Mouse (Mus musculus): Measurements from ENCODE around the gene Cracr2a. TPM values are rescaled to one million over a fixed set of nuclear protein-coding genes. Genes with fewer than 3 reads are reported as not detected.

Gene Cracr2a
- polyA plus RNA-seq, 1 experiment from 2014 or later: 0.99 TPM

DNA sequence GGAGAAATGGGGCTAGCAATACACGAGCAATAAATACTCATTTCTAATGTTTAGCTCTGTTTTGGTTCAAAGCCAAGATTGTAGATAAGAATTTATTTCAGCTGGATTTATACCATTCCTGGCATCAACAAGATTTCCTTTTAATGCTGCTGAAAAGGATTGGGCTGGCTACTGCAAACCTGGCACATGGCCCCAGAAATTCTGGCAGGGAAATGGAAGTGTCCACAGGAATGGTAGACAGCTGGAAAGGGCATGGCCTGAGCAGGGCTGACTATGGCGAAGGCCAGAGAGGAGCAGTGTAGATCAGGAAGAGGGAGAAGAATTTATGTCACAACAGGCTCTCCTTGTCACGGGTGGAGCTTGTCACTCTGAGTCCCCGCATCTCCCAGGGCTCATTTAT, 14.5 kb upstream of the Cracr2a start:
- 82% methylated on average over 4 of the region's 4 CpGs for WGBS
- H3K4me3 ChIP-seq (ENCODE audit: low read depth, low read length): no peak overlapping the region
- H3K36me3 ChIP-seq (ENCODE audit: control insufficient read depth, insufficient read depth, low read length): no peaks in the 10 kb centered on the region
- no peak overlapping the region for H3K4me2 ChIP-seq (ENCODE audit: low read depth, low read length, severe bottlenecking)
- DNase-seq (ENCODE audit: low spot score) (no peak), ATAC-seq (replicated peaks; ENCODE audit: low FRiP score) (no peak)
- H3K4me1 ChIP-seq (replicated peaks; ENCODE audit: control insufficient read depth, insufficient read depth, low read length): no peaks in the 10 kb centered on the region
- H3K27me3 ChIP-seq (ENCODE audit: control insufficient read depth, insufficient read depth, low read length): no peaks in the 10 kb centered on the region
- no peaks in the 10 kb centered on the region for H3K9me3 ChIP-seq (ENCODE audit: control insufficient read depth, low read length)
- H3K27ac ChIP-seq (ENCODE audit: low read depth, low read length): no peak overlapping the region
- H3K9ac ChIP-seq (ENCODE audit: low read length): no peak overlapping the region

DNA sequence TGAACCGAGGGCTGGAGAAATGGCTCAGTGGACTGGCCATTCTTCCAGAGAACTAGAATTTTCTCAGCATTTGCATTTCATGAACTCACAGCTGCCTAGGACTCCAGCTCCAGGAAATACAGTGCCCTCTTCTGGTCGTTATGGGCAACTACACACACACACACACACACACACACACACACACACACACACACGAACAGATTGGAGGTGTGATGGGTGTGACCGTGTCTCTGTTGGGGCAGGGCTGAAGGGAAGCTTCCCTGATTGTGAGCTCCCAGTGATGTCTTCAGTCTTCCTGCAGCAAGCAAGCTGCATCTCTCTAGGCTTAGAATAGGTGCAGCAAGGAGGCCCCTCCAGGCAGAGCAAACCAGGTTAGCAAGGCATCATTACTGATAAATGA, 8.2 kb upstream of the Cracr2a start:
- no peak overlapping the region for H3K27ac ChIP-seq (ENCODE audit: low read depth, low read length)
- no peaks in the 10 kb centered on the region for H3K36me3 ChIP-seq (ENCODE audit: control insufficient read depth, insufficient read depth, low read length)
- no peaks in the 10 kb centered on the region for H3K27me3 ChIP-seq (ENCODE audit: control insufficient read depth, insufficient read depth, low read length)

GRCm38 (mm10) chr6:127555553-127555952, 5.6 kb upstream of the Cracr2a start:
- no peaks in the 10 kb centered on the region; the same call in 1 of the 2 replicates for H3K4me1 ChIP-seq (replicated peaks; ENCODE audit: control insufficient read depth, insufficient read depth, low read length)
- H3K4me3 ChIP-seq (ENCODE audit: low read depth, low read length): no peak overlapping the region
- H3K36me3 ChIP-seq (ENCODE audit: control insufficient read depth, insufficient read depth, low read length): no peaks in the 10 kb centered on the region
- no peak for ATAC-seq (replicated peaks; ENCODE audit: low FRiP score)
- DNase-seq (ENCODE audit: low spot score): no peak
- H3K9ac ChIP-seq (ENCODE audit: low read length): no peak overlapping the region
- 88% methylated on average over 6 of the region's 6 CpGs for WGBS
- no peaks in the 10 kb centered on the region for H3K27me3 ChIP-seq (ENCODE audit: control insufficient read depth, insufficient read depth, low read length)
- no peak overlapping the region for H3K27ac ChIP-seq (ENCODE audit: low read depth, low read length)
- no peaks in the 10 kb centered on the region; the same call in 1 of the 2 replicates for H3K9me3 ChIP-seq (ENCODE audit: control insufficient read depth, low read length)
- no peak overlapping the region for H3K4me2 ChIP-seq (ENCODE audit: low read depth, low read length, severe bottlenecking)

More for the DNA sequence above, 8.2 kb upstream of the Cracr2a start:
- H3K4me3 ChIP-seq (ENCODE audit: low read depth, low read length): no peak overlapping the region
- ATAC-seq (replicated peaks; ENCODE audit: low FRiP score): no peak
- H3K9me3 ChIP-seq (ENCODE audit: control insufficient read depth, low read length): no peaks in the 10 kb centered on the region; the same call in 1 of the 2 replicates
- no peak for DNase-seq (ENCODE audit: low spot score)
- no peak overlapping the region for H3K4me2 ChIP-seq (ENCODE audit: low read depth, low read length, severe bottlenecking)
- H3K4me1 ChIP-seq (replicated peaks; ENCODE audit: control insufficient read depth, insufficient read depth, low read length): no peaks in the 10 kb centered on the region
- H3K9ac ChIP-seq (ENCODE audit: low read length): no peak overlapping the region
- WGBS: 87% methylated on average over 4 of the region's 4 CpGs

- Histone ChIP-seq H3K4me1 (replicated peaks; ENCODE audit: control insufficient read depth, insufficient read depth, low read length) (peaks cover 4% of the 10 kb centered on the region; the same call in 1 of the 2 replicates), H3K36me3 (ENCODE audit: control insufficient read depth, insufficient read depth, low read length) (no peaks in the 10 kb centered on the region), H3K4me3 (ENCODE audit: low read depth, low read length) (peak overlapping the region; percentile 37), H3K27ac (ENCODE audit: low read depth, low read length) (no peak overlapping the region), H3K9me3 (ENCODE audit: control insufficient read depth, low read length) (no peaks in the 10 kb centered on the region), H3K4me2 (ENCODE audit: low read depth, low read length, severe bottlenecking) (peak overlapping the region; percentile 78), H3K27me3 (ENCODE audit: control insufficient read depth, insufficient read depth, low read length) (no peaks in the 10 kb centered on the region), H3K9ac (ENCODE audit: low read length) (peak overlapping the region; percentile 48)
- DNase-seq (ENCODE audit: low spot score): no peak
- 10% methylated on average over 7 of the region's 7 CpGs for WGBS
- no peak for ATAC-seq (replicated peaks; ENCODE audit: low FRiP score)
Observed at GRCm38 (mm10) chr6:127560872-127561230, 287 bp upstream of the Cracr2a start.

GRCm38 (mm10) chr6:127563511-127563910, 2.4 kb downstream of the Cracr2a start:
- Histone ChIP-seq H3K4me2 (ENCODE audit: low read depth, low read length, severe bottlenecking) (no peak overlapping the region), H3K9ac (ENCODE audit: low read length) (no peak overlapping the region), H3K27me3 (ENCODE audit: control insufficient read depth, insufficient read depth, low read length) (no peaks in the 10 kb centered on the region), H3K4me3 (ENCODE audit: low read depth, low read length) (no peak overlapping the region), H3K36me3 (ENCODE audit: control insufficient read depth, insufficient read depth, low read length) (no peaks in the 10 kb centered on the region), H3K9me3 (ENCODE audit: control insufficient read depth, low read length) (no peaks in the 10 kb centered on the region), H3K4me1 (replicated peaks; ENCODE audit: control insufficient read depth, insufficient read depth, low read length) (peaks cover 4% of the 10 kb centered on the region; the same call in 1 of the 2 replicates), H3K27ac (ENCODE audit: low read depth, low read length) (no peak overlapping the region)
- 77% methylated on average over 4 of the region's 4 CpGs for WGBS
- ATAC-seq (replicated peaks; ENCODE audit: low FRiP score): no peak
- no peak for DNase-seq (ENCODE audit: low spot score)

GRCm38 (mm10) chr6:127565951-127566732, 5.0 kb downstream of the Cracr2a start:
- Histone ChIP-seq H3K4me1 (replicated peaks; ENCODE audit: control insufficient read depth, insufficient read depth, low read length) (no peaks in the 10 kb centered on the region), H3K9me3 (ENCODE audit: control insufficient read depth, low read length) (no peaks in the 10 kb centered on the region), H3K9ac (ENCODE audit: low read length) (no peak overlapping the region), H3K27me3 (ENCODE audit: control insufficient read depth, insufficient read depth, low read length) (no peaks in the 10 kb centered on the region), H3K36me3 (ENCODE audit: control insufficient read depth, insufficient read depth, low read length) (no peaks in the 10 kb centered on the region), H3K27ac (ENCODE audit: low read depth, low read length) (no peak overlapping the region), H3K4me2 (ENCODE audit: low read depth, low read length, severe bottlenecking) (no peak overlapping the region), H3K4me3 (ENCODE audit: low read depth, low read length) (no peak overlapping the region)
- 93% methylated on average over 7 of the region's 7 CpGs for WGBS
- no peak for DNase-seq (ENCODE audit: low spot score)
- ATAC-seq (replicated peaks; ENCODE audit: low FRiP score): no peak

DNA sequence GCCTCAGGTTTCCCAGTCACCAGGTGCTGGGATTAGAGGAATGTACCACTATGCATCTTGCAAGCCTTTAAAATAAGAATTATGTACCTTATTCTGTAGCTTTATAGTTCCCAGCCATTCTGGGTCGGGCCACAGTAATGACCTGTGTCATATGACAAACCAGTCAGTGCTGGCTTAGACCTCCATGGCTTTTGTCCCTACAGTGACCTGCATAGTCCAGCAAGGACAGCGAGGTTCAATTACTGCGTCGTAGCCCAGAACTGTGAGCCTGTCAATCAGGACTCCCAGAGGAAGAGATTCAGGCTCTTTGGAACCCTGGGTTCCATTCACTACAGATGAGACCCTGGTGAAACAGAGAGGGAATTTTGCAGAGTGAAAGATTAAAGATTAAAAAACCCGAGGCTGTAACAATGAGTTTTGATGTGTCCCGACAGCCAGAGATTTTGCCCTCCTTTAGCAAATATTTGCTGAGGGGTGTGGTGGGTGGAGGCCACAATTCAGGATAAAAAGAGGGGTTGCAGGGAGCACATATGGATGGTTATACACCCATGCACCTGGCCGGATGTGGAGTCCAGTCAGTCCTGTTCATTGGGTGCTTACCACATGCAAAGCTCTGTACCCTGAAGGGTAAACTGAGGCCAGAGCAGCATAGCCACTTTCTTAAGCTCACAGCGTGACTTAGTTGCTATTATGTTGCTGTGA, 10.9 kb downstream of the Cracr2a start:
- Histone ChIP-seq H3K4me1 (replicated peaks; ENCODE audit: control insufficient read depth, insufficient read depth, low read length) (no peaks in the 10 kb centered on the region), H3K9ac (ENCODE audit: low read length) (no peak overlapping the region), H3K4me2 (ENCODE audit: low read depth, low read length, severe bottlenecking) (no peak overlapping the region), H3K4me3 (ENCODE audit: low read depth, low read length) (no peak overlapping the region), H3K27ac (ENCODE audit: low read depth, low read length) (no peak overlapping the region), H3K36me3 (ENCODE audit: control insufficient read depth, insufficient read depth, low read length) (no peaks in the 10 kb centered on the region), H3K9me3 (ENCODE audit: control insufficient read depth, low read length) (no peaks in the 10 kb centered on the region), H3K27me3 (ENCODE audit: control insufficient read depth, insufficient read depth, low read length) (no peaks in the 10 kb centered on the region)
- ATAC-seq (replicated peaks; ENCODE audit: low FRiP score) (no peak), DNase-seq (ENCODE audit: low spot score) (no peak)
- 69% methylated on average over 8 of the region's 8 CpGs for WGBS

DNA sequence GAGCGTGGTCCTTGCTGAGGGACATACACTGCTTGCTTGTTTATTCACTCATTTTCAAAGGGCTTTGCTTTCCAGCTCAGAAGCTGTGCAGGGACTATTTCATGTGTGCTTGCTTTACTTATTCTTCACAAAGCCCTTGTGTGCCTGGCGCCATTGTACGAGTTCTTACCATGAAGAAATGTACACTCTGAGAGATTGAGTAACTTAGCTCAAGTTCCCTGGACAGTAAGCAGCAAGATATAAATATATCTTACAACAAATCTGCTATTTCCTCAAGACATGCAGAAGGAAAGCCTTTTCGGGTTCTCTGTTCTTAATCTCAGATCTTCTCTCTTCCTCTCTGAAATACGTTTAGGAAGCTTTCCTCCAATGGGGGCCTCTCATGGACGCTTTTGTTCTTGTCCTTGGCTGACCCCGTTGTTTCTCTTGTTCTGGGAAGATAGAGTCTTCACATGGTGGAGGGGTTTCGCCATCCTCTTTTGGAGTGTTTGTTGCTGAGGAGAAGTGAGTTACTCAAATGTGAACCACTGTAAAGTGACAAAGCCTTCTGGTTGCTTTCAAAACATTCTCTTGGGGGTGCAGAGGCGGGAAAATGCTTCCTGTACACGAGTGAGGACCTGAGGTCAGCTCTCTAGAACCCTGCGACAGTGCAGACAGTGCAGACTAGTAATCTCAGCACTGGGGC, 12.8 kb downstream of the Cracr2a start:
- no peak overlapping the region for H3K4me2 ChIP-seq (ENCODE audit: low read depth, low read length, severe bottlenecking)
- ATAC-seq (replicated peaks; ENCODE audit: low FRiP score): no peak
- WGBS: 81% methylated on average over 11 of the region's 11 CpGs

More for the DNA sequence above, 12.8 kb downstream of the Cracr2a start:
- Histone ChIP-seq H3K4me1 (replicated peaks; ENCODE audit: control insufficient read depth, insufficient read depth, low read length) (no peaks in the 10 kb centered on the region), H3K36me3 (ENCODE audit: control insufficient read depth, insufficient read depth, low read length) (no peaks in the 10 kb centered on the region), H3K27me3 (ENCODE audit: control insufficient read depth, insufficient read depth, low read length) (no peaks in the 10 kb centered on the region), H3K9ac (ENCODE audit: low read length) (no peak overlapping the region), H3K9me3 (ENCODE audit: control insufficient read depth, low read length) (no peaks in the 10 kb centered on the region), H3K4me3 (ENCODE audit: low read depth, low read length) (no peak overlapping the region), H3K27ac (ENCODE audit: low read depth, low read length) (no peak overlapping the region)
- DNase-seq (ENCODE audit: low spot score): no peak
